Mouse (Mus musculus): ENCODE measurements around the gene Tmem205.

DNA sequence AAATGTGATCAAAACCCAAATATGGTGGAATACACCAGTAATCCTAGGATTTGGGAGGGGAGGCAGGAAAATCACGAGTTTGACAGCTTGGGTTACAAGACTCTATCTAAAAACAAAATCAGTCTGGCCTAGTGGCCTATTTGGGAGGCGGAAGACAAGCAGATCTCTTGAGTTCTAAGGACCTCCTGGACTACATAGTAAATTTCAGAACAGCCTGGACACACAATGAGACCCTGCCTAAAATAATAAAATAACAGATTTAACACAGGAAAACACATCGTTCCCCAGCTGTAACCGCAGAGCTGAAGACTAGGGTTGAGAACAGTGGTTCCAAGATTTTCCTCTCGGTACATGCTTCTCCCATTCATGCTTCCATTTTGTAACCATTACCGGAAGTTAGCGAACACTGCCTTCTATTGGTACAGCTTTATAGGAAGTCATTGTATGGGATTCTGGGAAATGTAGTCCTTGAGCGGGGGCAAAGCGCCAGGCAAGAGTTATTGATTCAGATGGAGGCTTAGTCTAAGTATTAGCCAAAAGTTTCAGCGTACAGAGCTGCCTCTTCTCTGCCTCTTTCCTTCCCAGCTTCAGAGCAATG, 26.0 kb downstream of the Tmem205 start:
- TF ChIP-seq CTCF (IDR thresholded peaks at IDR 0.05; ENCODE audit: low read depth, low read length) = no peak
- TF ChIP-seq EP300 (IDR thresholded peaks at IDR 0.05; ENCODE audit: insufficient read depth, low read depth, low read length) = no peak
